Mouse (Mus musculus) small intestine, adult 2 months (tissue): ENCODE measurements around the gene Triml2.

Experiments used
- CTCF ChIP-seq: fragments of 200-500 bp; IDR thresholded peaks from 2 replicates; pipeline ENCODE4 v1.5.1; 2012; ENCODE audit warnings: low read depth, mild to moderate bottlenecking, control low read depth, inconsistent platforms, low read length, moderate library complexity, mixed read lengths; ENCODE audit not compliant: insufficient replicate concordance, insufficient read length; ENCODE audit errors: extremely low read depth
- POLR2A ChIP-seq: fragments of 200-500 bp; IDR thresholded peaks from 2 replicates; pipeline ENCODE4 v1.6.1; 2012; ENCODE audit warnings: low read depth, mild to moderate bottlenecking, control low read depth, inconsistent platforms, low read length, moderate library complexity

DNA sequence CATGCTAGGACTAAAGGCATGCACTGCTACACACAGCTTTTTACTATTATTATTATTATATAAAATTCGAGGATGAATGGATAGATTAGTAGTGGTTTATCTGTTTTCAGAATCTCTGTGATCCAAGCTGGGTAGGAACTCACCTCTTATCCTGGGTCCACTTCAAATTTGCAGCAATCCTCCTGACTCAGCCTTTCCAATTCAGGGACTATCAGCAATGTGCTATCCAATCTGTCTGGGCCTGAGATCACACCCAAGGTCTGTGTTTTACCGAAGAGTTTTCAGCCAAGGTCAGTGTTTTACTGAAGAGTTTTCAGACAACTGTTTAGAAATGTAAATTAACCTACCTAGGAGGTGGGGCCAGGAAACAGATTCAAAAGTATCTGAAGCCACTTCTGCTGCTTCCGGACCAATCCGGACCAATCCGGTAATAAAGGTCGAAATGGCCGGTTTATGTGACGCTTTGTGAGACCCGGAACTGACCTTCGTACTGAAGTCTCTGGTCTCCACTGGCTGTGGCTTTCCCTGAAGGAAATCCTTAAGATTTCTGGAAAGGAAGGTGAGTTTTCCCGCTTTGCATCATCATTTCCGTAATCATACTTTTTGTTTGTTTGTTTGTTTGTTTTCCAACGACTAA is at the start of gene Triml2:
- TF ChIP-seq CTCF (no peak), POLR2A (no peak)
